Mouse (Mus musculus) lung, adult 2 months (tissue): Measurements from ENCODE around the gene Phf8.

Experiments used
- CTCF ChIP-seq: fragments of 200-500 bp; IDR thresholded peaks from 2 replicates; pipeline ENCODE4 v1.5.1; 2011; ENCODE audit warnings: mild to moderate bottlenecking, low read length, control low read depth; ENCODE audit not compliant: insufficient read depth
- POLR2A ChIP-seq: fragments of 200-500 bp; IDR thresholded peaks from 2 replicates; pipeline ENCODE4 v1.6.1; 2011; ENCODE audit warnings: low read depth, mild to moderate bottlenecking, control low read depth, low read length, borderline replicate concordance; ENCODE audit errors: extremely low read depth

- TF ChIP-seq CTCF, result no peak
- no peak for TF ChIP-seq POLR2A
These were observed 1.5 kb downstream of the Phf8 start for GRCm38 (mm10) chrX:151521786-151522522.
